Mouse (Mus musculus) thymus, adult 2 months (tissue): ENCODE results near the gene Prkca. TPM values are rescaled to one million over a fixed set of nuclear protein-coding genes. Genes with fewer than 3 reads are reported as not detected.

ENCODE experiments used
- DNase-seq: peaks from one replicate; pipeline ENCODE4 v3.0.0; 2021
- H3K27ac ChIP-seq: fragments of 200-500 bp; 2 replicates; pipeline ENCODE4 v1.5.1; 2012; ENCODE audit warnings: low read length, control low read depth; ENCODE audit not compliant: control insufficient read depth, insufficient read depth
- H3K27me3 ChIP-seq: fragments of 200-500 bp; 2 replicates; pipeline ENCODE4 v1.6.1; 2012; ENCODE audit warnings: mild to moderate bottlenecking, low read length, moderate library complexity, mixed read lengths; ENCODE audit not compliant: control insufficient read depth, insufficient read depth
- H3K36me3 ChIP-seq: fragments of 200-500 bp; 2 replicates; pipeline ENCODE4 v1.6.1; 2012; ENCODE audit warnings: mild to moderate bottlenecking, low read length, moderate library complexity; ENCODE audit not compliant: control insufficient read depth, insufficient read depth
- H3K4me1 ChIP-seq: fragments of 200-500 bp; replicated peaks from 2 replicates; pipeline ENCODE4 v1.6.1; 2012; ENCODE audit warnings: low read length; ENCODE audit not compliant: control insufficient read depth, insufficient read depth
- H3K4me3 ChIP-seq: fragments of 200-500 bp; 2 replicates; pipeline ENCODE4 v1.5.1; 2012; ENCODE audit warnings: mild to moderate bottlenecking, low read length, control low read depth, moderate library complexity; ENCODE audit not compliant: control insufficient read depth, insufficient read depth
- CTCF ChIP-seq: fragments of 200-500 bp; IDR thresholded peaks from 2 replicates; pipeline ENCODE4 v1.5.1; 2012; ENCODE audit warnings: mild to moderate bottlenecking, control low read depth, low read length, moderate library complexity, borderline replicate concordance; ENCODE audit not compliant: control insufficient read depth, poor library complexity, insufficient read depth; ENCODE audit errors: extremely low read depth
- POLR2A ChIP-seq: fragments of 200-500 bp; IDR thresholded peaks from 2 replicates; pipeline ENCODE4 v1.6.1; 2012; ENCODE audit warnings: mild to moderate bottlenecking, low read length, control low read depth, moderate library complexity; ENCODE audit not compliant: control insufficient read depth, poor library complexity, insufficient read depth; ENCODE audit errors: extremely low read depth
- WGBS: fragments of 180-500 bp; shearing (Covaris S2); methylation state at CpG from one replicate; pipeline ENCODE4 v1.1.7; 2018; 5-methylcytosine and 5-hydroxymethylcytosine counted together
- polyA plus RNA-seq: library from polyadenylated mRNA; depleted of rRNA; stranded (reverse); fragments of >200 nt; gene quantifications from 2 replicates; pipeline ENCODE4 v1.2.3, GENCODE M21; 2012

The Prkca gene
- polyA plus RNA-seq, 1 experiment = 11.0 TPM

- no peak overlapping the region for H3K4me3 ChIP-seq
- WGBS = 86% methylated on average over 5 of the region's 5 CpGs
- no peaks in the 10 kb centered on the region for H3K27me3 ChIP-seq
- TF ChIP-seq POLR2A (no peak), CTCF (no peak)
- DNase-seq = no peak
- no peaks in the 10 kb centered on the region for H3K4me1 ChIP-seq
- no peak overlapping the region for H3K27ac ChIP-seq
- no peaks in the 10 kb centered on the region for H3K36me3 ChIP-seq
Measured at GRCm38 (mm10) chr11:108157074-108157473, 186.7 kb downstream of the Prkca start.

- Histone ChIP-seq H3K4me1 (no peaks in the 10 kb centered on the region), H3K27ac (no peak overlapping the region), H3K27me3 (no peaks in the 10 kb centered on the region), H3K4me3 (no peak overlapping the region), H3K36me3 (no peaks in the 10 kb centered on the region)
- WGBS = 86% methylated on average over 5 of the region's 5 CpGs
- TF ChIP-seq CTCF = no peak
- TF ChIP-seq POLR2A = no peak
- DNase-seq = no peak
Measured at GRCm38 (mm10) chr11:108156107-108156506, 187.6 kb downstream of the Prkca start.

- no peak overlapping the region for H3K27ac ChIP-seq
- H3K36me3 ChIP-seq = no peaks in the 10 kb centered on the region
- no peaks in the 10 kb centered on the region for H3K4me1 ChIP-seq
- 94% methylated on average over 8 of the region's 8 CpGs for WGBS
- H3K27me3 ChIP-seq = no peaks in the 10 kb centered on the region
- H3K4me3 ChIP-seq = no peak overlapping the region
- no peak for TF ChIP-seq CTCF
- TF ChIP-seq POLR2A = no peak
- no peak for DNase-seq
Measured at GRCm38 (mm10) chr11:108155088-108155580, 188.6 kb downstream of the Prkca start.

DNA sequence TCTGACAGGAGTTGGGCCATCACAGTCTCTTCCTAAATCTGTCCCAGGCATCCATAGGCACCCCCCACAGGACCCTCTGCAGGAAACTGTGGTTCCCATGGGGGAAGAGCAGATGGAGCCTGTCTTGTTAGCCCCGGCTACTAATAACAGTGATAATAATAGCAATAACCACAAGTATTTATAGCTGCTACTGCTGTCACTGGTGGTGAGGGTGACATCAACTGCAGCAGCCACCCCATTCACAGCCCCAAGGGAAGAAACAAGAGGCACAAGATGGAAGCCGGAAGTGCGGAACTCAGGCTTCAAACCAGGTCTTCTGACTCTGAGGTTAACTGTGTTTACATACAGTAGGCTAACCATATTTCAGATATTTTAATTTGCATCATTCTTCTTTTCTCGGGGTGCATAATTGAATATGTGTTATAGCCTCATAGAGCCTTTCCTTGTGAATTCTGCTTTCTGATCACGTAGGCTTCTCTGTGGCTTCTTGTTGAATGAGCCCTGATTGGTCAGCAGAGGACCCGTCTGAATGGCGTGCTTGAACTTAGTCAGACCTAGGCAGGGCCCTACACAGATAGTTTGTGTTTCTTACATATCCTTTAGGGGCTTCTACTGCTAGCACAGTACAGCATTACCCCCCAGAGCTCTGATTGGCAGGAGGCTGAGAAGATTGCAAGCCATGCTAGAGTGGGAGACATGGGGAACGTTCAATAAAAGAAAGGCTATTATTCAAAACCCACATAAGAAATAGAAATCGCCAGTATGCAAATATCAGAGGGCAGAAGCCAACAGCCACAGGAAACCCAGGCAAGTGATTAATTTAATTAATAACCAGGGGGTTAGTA lies 189.5 kb downstream of the Prkca start:
- DNase-seq = no peak
- no peak overlapping the region for H3K27ac ChIP-seq
- no peaks in the 10 kb centered on the region for H3K27me3 ChIP-seq
- WGBS = 94% methylated on average over 9 of the region's 9 CpGs
- no peaks in the 10 kb centered on the region for H3K4me1 ChIP-seq
- no peak for TF ChIP-seq POLR2A
- no peak for TF ChIP-seq CTCF
- no peak overlapping the region for H3K4me3 ChIP-seq
- H3K36me3 ChIP-seq = no peaks in the 10 kb centered on the region

DNA sequence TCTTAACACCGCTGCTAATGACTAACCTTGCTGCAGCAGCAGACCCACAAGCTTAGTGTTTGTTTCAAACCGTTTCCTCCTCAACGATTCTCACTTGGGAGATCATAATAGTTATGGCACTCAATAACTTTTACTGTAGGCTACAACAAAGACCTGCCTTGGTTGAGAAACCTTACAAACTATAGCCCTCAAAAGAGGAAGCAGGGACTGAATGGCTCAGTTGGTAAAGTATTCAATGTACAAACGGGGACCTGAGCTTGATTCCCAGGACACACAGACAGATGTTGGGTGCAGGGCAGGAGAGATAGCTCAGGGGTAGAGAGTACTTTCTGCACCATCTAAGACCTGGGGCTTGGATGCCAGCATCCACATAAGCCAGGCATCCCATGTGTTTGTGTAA lies 191.1 kb downstream of the Prkca start:
- no peaks in the 10 kb centered on the region for H3K4me1 ChIP-seq
- DNase-seq = no peak
- WGBS = 44% methylated on average over 4 of the region's 4 CpGs
- H3K27me3 ChIP-seq = no peaks in the 10 kb centered on the region
- no peak overlapping the region for H3K4me3 ChIP-seq
- no peak for TF ChIP-seq POLR2A
- TF ChIP-seq CTCF = no peak
- no peaks in the 10 kb centered on the region for H3K36me3 ChIP-seq
- no peak overlapping the region for H3K27ac ChIP-seq

DNA sequence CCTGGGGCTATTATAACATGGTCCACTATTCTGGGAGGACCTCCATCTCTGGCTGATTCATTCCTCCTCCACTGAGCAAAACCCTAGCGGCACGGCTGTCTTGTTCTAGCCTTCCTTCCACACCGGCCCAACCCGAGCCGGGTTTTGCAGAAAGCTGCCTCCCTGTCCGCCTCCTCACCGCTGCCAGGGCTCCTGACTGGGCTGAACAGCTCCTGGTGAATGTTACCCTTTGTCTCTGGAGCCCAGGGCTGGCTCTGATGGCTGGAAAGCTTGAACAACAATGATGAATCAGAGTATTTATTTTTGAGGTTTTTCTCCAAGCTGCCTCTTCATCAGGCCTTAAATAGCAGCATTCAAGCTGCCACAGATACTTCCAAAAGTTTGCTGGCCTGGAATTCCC lies 193.3 kb downstream of the Prkca start:
- Histone ChIP-seq H3K27me3 (no peaks in the 10 kb centered on the region), H3K4me1 (no peaks in the 10 kb centered on the region), H3K36me3 (no peaks in the 10 kb centered on the region), H3K27ac (no peak overlapping the region), H3K4me3 (no peak overlapping the region)
- no peak for DNase-seq
- WGBS = 91% methylated on average over 7 of the region's 7 CpGs
- TF ChIP-seq CTCF (no peak), POLR2A (no peak)
